Mouse (Mus musculus) E14TG2a.4 (cell line): ENCODE results near the gene Pacs1.

ENCODE experiments used
- H3K27me3 ChIP-seq: 2 replicates; pipeline ENCODE4 v1.6.1; 2014; ENCODE audit warnings: low read length, control low read depth; ENCODE audit not compliant: insufficient read depth
- H3K36me3 ChIP-seq: 2 replicates; pipeline ENCODE4 v1.6.1; 2014; ENCODE audit warnings: low read length, control low read depth; ENCODE audit not compliant: insufficient read depth
- H3K4me1 ChIP-seq: replicated peaks from 2 replicates; pipeline ENCODE4 v1.6.1; 2014; ENCODE audit warnings: low read depth, low read length, control low read depth
- H3K4me3 ChIP-seq: replicated peaks from 2 replicates; pipeline ENCODE4 v1.5.1; 2014; ENCODE audit warnings: mild to moderate bottlenecking, low read length
- H3K9me3 ChIP-seq: 2 replicates; pipeline ENCODE4 v1.6.1; 2014; ENCODE audit warnings: low read length, control low read depth
- CTCF ChIP-seq: conservative IDR thresholded peaks from 2 replicates; pipeline ENCODE4 v1.5.1; 2014; ENCODE audit warnings: low read length
- NANOG ChIP-seq: IDR thresholded peaks from 2 replicates; pipeline ENCODE4 v1.6.1; 2014; ENCODE audit warnings: borderline replicate concordance, low read length, mixed read lengths
- POU5F1 ChIP-seq: IDR thresholded peaks from 2 replicates; pipeline ENCODE4 v1.6.1; 2014; ENCODE audit warnings: low read length, borderline replicate concordance

The Pacs1 gene

GRCm38 (mm10) chr19:5083961-5084833 lies 188.7 kb downstream of the Pacs1 start:
- peaks cover 68% of the 10 kb centered on the region for H3K4me1 ChIP-seq
- H3K36me3 ChIP-seq = peaks cover under 1% of the 10 kb centered on the region
- TF ChIP-seq CTCF (no peak), POU5F1 (no peak), NANOG (no peak)
- H3K4me3 ChIP-seq = peak overlapping the region; percentile 83
- H3K27me3 ChIP-seq = peaks cover 68% of the 10 kb centered on the region
- H3K9me3 ChIP-seq = no peaks in the 10 kb centered on the region
